Mouse (Mus musculus): Measurements from ENCODE around the gene E130114P18Rik.

Gene E130114P18Rik

DNA sequence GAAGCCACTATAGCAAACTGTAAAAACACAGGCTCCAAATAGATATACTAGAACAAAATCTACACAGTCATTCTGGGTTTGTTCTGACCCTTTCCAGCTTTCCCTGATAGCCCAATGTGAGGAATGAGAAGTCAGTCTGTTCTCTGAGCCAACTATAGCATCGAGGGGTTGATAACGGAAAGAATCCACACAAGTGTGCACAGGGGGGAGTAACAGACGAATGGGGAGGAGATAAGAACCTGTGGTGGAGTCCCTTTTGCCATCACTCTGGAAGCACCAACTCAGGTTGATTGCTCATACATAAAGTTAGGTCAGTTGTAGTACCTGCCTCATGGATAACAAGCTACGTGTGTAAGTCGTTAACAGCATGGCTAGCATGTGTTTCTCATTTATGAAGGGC lies 184.0 kb downstream of the E130114P18Rik start:
- no peak for DNase-seq

DNA sequence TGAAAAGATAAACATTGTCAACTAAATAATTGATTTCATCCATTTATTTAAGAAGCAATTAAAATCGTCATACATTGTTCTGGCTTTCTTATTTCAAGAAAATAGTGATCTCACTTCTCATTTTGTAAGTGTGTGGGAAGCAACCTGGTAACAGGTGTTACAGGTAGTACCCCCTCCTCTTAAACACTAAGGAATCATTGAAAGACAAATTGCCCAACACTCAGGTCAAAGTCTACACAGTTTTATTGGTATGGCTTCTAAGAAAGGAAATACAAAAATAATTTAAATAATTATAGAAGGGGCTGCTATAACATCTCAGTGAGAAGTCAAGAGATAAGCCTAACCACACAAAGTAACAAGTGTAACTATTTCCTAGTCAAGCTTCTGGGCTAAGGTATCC lies 188.1 kb downstream of the E130114P18Rik start:
- no peak for DNase-seq

DNA sequence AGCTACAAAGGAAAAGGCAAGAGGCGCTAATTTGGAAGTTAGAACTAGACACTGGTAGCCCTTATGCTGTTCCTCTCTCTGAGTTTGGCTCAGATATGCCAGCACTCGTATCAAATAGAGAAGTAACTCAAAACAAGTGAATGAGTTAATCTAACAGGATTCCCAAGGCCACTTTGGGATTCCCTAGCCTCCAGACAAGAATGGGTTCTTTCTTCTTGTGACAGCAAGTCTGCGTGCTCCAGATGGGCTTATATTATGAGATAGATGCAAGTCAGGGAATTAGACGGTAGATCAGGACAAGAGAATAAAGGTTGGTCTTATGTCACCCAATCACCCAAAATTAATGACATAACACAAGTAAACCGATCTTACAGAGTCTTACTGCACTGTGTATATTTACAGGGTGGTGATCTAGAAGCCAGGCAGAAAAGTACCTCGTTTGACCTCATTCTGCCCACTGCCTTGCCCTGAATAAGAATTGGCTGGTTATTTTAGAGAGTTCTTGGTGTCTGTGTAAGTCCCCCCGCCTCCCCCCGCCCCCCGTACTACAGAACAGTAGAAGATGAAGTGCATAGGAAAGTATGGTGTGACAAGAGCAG lies 190.4 kb downstream of the E130114P18Rik start:
- no peak for DNase-seq

DNA sequence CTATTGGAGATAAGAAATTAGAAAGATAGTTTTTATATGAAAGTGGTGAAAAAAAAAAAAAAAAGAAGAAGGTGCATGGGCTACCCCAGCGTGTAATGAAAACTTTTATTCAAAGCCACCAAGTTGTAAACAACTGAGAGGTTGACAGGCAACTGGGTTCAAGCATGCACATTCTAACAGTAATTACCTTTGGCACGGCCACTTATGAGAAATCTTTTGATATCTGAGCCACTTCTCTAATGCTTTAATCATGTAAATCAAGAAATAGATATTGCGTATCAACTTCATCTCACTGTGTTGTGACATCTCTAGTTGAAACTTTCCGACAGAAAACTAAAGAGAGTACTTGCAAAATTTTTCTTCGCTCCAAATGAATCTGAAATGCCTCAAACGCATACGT lies 192.7 kb downstream of the E130114P18Rik start:
- no peak for DNase-seq

DNA sequence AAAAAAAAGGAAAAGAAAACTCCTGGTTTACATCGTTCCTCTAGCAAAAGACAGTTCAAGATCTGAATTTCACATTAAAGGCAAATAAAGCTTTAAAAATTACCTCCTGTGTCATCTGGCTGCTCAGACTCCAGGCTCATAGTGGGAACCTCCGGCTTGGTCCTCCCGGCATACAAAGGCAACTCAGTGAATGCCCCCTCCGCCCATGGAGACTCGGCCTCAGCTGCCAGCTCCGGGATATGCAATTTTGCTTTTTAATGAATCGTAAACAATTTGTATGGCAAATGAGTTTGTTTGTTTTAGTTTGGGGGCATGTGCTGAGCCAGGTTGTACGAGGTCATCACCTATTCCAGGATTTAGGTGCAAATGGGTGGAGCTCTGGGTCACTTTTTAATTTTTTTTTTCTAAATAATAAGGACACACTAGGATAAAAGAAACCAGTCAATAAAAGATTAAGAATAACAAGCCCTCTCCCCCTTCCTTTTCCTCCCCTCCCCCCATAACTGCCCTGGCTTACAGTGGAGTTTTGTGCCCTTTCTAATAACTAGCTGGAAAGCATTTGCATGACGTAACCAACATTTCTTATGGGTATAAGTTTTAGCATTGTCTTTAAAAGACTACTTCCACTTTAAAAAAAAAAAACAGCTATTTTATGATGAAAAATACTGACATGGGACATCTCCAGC lies 193.3 kb downstream of the E130114P18Rik start:
- DNase-seq, result no peak

DNA sequence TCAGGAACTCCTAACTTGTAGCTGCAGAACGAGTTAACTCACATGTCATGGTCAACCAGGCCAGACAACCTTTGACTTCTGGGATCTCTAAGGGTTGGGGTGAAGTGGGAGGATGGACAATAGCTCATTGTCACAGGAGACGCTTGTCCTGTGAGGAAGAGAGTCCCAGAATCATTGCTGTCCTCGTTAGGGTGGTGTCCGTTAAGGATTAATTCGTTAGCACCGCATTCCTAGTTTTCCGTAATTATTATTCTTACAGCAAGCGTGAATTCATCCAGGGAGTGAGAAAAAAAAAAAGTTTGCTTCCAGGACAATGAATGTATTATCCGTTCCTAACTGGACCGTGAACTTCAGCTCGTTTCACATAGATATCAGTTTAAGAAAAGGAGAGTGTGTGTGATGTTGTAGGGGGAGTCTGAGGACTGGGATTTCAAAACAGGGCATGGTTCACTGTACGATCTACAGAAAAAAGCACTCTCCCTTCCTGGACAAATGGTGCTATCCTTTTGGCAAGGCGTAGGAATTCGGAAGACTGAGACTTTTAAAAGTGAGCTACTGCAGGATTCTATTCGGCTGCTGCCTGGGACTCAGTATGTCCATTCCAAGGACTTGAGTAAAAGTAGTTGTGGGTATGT lies 195.0 kb downstream of the E130114P18Rik start:
- no peak for DNase-seq

DNA sequence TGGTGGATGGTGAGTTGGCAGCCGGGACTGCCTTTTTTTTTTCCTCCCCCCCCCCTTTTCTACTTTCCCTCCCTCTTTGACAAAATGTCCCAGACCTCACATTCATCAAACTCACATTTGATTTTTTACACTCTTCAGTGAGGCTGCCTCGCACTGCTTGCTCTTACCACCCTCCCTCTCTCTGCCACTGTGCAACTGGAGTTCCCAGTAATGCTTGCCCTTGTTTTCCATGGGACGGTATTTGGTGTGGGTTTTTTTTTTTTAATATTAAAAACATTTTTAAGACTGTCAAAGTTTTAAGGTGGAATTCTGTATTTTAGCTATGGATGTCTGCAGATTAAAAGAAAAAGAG lies 195.8 kb downstream of the E130114P18Rik start:
- no peak for DNase-seq

DNA sequence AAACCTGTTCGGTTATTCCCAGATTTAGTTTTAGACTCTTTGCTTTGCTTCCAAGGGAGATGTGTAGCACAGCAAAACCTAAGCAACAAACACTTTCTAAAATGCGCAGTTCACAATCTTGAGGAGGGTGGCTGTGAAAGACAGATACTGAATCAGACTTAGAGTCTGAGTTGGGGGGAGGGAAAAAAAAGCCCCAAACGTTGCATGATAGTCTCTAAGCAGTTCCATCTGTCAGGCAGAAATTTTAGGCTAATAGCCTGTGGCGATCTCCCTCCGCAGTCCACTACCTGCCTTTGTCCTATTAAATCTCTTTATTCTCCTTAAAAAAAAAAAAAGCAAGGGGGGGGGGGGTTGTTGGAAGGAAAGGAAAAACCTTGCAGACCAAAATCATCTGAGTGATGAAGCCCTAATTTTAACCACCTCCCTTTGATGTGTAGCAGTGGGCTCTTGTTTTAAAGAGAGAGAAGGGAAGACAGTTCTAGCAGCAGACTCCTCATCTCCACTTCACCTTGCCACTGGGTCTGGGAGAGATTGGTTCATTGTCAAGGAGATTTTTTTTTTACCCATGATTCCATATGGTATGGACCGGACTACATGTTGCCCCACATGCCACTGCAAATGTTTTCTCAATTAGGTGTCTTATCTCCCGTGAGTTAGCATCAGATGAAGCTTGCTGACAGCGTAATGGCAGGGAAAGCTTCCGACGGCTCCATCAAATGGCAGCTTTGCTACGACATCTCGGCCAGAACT lies 196.4 kb downstream of the E130114P18Rik start:
- no peak for DNase-seq

DNA sequence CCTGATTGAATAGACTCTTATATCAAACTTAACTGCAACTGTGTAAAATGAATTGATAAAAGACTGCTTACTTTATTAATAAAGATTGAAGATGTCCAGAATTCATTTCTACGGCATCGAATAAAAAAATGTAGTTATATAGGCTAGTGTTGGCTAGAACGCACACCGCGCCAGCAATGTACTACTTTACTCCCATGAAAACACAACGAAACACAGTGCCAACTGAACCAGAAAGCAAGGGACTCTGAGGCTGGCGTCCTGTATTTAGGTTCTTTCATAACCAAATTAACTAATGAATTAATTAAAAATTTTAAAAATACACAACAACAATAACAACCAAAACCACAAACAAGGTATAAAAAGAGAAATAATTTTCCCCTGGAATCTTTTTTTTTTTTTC lies 197.0 kb downstream of the E130114P18Rik start:
- no peak for DNase-seq

DNA sequence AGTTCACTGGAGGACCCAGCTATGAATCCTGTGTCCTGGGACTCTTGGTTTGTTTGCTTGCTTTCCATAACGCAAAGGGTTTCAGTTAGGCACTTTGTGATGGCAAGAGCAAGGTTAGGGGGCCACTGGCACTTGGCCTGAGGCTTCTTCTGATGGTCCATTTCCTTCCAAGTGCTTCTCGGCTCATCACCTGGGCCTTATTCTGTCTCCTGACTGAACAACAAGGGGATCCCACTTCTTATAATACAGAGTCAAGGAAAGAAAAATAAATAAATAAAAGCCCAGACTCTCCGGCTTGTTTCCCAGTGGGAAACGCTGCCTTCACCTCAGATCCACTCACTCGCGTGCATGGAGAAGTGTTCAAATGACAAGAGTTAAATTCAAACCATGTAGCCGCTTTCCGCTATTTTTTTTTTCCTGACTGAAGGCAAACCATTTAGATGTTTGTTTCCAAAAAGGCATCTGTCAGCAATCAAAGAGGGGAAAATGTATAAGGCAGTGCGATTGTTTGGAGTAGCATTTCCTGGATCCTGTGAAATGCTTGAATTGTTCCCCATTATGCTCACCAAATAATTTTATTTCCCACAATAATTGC lies 199.2 kb downstream of the E130114P18Rik start:
- DNase-seq, result no peak

DNA sequence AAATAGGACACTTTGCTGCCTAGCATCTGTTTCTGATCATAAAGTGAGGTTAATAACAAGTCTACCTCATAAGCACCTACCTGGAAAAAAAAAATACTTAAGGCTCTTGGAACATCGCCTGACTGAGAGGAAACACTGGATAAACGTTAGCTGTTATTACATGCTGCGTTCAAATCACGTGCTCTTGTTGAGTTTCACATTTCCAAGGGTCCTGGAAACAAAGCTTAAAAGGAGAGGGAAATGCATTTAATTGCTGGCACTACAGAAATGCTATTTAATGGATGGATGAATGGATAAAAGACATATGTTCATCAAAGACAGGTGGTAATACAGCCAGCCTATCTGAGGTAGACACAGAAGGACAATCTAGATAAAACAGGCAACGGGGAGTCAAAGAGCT lies 200.4 kb downstream of the E130114P18Rik start:
- no peak for DNase-seq

DNA sequence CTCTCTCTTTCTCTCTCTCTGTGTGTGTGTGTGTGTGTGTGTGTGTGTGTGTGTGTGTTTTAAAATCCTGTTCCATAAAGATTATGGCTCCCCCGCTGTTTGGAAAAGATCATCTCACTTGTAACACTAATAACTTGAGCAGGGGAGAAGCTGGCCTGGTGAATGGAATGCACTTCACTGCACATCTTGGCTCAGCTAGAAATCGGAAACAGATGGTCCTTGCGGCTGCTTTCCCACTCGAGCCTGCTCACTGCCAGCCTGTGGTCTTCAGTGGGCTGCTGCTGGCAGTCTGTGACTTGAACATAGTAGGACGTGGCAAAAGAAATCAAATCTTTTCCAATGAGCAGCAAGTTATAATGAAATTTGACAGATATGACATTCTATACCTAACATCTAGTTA lies 202.4 kb downstream of the E130114P18Rik start:
- DNase-seq, result peak; percentile 23

DNA sequence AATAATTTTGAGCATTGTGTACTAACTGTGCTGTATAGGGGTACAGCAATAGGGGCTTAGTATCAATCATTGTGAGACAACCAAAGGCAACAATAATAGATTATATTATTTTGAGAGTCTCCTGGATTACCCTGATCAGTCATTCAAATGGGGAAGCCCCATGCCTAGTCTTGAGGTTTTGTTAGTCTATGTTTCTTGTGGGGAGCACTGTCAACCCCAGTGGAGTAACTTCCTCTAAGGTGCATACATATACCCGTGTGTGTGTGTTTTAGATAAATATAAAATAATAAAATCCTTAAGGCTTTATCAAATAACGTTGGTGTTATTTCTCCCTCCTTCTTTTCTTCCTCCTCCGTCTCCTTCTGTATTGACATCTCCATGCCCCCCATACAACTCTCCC lies 208.6 kb downstream of the E130114P18Rik start:
- no peak for DNase-seq

DNA sequence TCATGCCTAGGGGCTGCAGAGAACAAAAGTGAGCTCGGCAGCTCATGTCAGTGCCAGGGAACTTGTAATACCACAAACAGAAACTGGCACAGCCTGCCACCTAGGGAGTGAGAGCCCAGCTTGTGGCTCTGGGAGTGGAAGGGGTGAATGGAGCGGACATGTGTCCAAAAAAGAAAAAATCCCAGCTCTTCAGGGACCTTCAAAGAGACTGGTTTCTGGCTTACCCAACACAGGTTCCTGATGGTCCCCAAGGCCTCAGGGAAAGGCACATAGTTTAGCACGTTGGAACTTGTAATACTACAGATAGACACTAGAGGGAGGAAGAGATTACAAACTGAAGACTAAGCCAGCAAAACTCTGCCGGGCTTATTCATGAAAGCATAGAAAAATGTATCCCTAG lies 213.2 kb downstream of the E130114P18Rik start:
- DNase-seq, result no peak

DNA sequence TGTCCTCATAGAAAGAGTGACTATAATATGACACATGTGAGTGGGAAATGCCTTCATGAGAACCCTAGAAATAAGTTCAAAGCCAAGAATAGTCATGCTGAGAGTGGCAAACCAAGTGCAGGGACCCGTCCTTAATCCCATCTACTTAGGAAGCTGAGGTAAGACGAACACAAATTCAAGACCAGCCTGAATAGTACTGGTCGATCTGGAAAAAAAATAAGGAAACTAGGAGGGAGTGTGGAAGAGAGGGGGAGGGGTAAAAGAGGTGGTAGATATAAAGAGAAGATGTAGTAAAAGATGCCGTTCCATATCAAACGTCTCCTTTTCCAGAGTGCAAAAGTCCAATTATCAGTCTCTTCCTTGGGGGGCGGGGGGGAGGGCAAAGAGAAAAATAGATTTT lies 213.7 kb downstream of the E130114P18Rik start:
- DNase-seq, result no peak

DNA sequence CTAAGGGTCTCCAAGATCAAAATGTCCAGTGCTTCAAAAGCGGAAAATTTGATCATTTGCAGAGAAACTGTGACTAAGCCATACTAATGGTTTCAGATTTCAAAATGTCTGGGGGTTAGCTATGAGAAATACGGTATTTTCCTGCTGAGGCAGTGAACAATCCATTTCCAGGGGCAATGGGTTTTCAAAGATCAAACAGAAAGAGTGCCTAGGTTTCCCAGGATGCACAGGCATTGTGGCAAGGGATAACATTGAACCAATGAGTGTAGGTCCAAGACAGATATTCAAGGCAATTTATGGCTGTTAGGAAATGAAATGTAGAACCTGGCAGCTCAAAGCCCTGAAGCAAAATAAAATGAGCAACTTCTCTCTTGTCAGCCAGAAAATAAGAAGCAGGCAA lies 220.3 kb downstream of the E130114P18Rik start:
- DNase-seq, result no peak

DNA sequence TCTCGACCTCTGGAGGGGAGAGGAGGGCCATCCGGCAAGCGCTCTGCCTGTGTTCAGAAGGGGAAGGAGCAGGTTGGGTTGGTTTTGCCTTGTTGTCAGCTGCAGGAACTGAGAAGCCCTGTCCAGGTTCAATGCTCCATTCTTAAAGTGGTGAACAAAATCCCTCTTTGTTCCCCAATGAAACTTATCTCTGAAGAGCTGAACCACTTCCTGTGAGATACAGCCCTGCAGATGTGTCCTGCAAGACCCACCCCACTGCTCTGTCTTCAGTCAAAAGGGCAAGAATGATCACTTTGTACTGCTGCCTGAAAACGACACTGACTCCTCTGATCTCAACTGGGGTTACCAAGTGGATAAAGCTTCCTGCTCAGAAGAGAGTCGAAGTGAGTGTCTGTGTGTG lies 233.9 kb downstream of the E130114P18Rik start:
- no peak for DNase-seq

DNA sequence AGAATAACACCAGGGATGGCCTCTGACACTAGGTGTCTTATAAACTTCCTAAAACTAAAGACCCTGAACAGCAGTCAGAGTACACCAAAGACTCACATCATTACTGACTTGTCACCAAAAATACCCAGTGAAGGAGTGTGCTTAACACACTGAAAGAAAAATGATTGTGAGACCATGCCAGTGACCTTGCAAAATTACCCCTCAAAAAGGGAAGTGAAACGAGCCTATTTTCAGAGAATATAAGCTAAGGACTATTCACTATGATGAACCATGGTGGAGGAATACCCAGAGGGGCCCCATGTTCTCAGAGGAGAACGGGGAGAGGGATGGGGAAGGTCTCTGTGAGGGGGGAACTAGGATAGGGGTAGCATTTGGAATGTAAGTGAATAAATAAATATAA lies 245.8 kb downstream of the E130114P18Rik start:
- no peak for DNase-seq

DNA sequence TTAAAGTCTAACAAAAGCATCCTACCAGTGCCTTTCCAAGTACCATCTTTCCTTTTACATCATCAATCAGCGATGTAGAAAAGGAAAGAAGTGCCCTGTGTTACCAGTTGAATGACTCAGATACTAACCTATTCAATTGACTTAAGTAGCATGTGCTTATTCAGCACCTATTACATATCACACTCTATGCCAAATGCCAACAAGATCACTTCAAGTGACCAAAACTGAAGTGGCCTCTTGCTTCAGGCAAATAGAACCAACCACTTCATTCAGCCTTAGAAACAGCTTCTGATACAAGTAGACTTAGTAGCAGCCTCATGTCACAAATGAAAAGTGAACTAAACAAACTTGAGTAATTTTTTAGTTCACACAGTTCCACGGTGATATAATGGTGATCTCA lies 249.4 kb downstream of the E130114P18Rik start:
- no peak for DNase-seq
